Mouse (Mus musculus) bone marrow, adult 2 months (tissue): ENCODE results near the gene 2310061N02Rik.

Source experiments
- CTCF ChIP-seq: fragments of 200-500 bp; IDR thresholded peaks from 2 replicates; pipeline ENCODE4 v1.5.1; 2011; ENCODE audit warnings: low read length, control low read depth; ENCODE audit not compliant: control insufficient read depth, insufficient read depth
- POLR2A ChIP-seq: fragments of 200-500 bp; IDR thresholded peaks from 2 replicates; pipeline ENCODE4 v1.6.1; 2011; ENCODE audit warnings: low read depth, mild to moderate bottlenecking, control low read depth, low read length, borderline replicate concordance; ENCODE audit not compliant: control insufficient read depth

GRCm38 (mm10) chr16:88710757-88711156 lies 3.0 kb upstream of the 2310061N02Rik start:
- TF ChIP-seq CTCF, result no peak
- TF ChIP-seq POLR2A, result no peak
